Mouse (Mus musculus) intestine, embryonic 16.5 days (tissue): Measurements from ENCODE around the gene Ephx4. TPM values are rescaled to one million over a fixed set of nuclear protein-coding genes. Genes with fewer than 3 reads are reported as not detected.

ENCODE experiments used
- ATAC-seq: fragments of 200-750 bp; cut with Nextera tagmentation; 2 replicates; pipeline ENCODE4 v1.8.0; 2017; ENCODE audit warnings: moderate TSS enrichment, moderate library complexity
- H3K27ac ChIP-seq: fragments of 300-500 bp; sonication (generic); 2 replicates; pipeline ENCODE4 v1.5.1; 2014; ENCODE audit warnings: mild to moderate bottlenecking, low read length
- H3K27me3 ChIP-seq: fragments of 300-500 bp; sonication (generic); replicated peaks from 2 replicates; pipeline ENCODE4 v1.6.1; 2014; ENCODE audit warnings: low read length, control low read depth, mixed read lengths; ENCODE audit not compliant: control insufficient read depth, insufficient read depth
- H3K36me3 ChIP-seq: fragments of 300-500 bp; sonication (generic); 2 replicates; pipeline ENCODE4 v1.6.1; 2014; ENCODE audit warnings: low read length, control low read depth; ENCODE audit not compliant: control insufficient read depth, insufficient read depth
- H3K4me1 ChIP-seq: fragments of 300-500 bp; sonication (generic); 2 replicates; pipeline ENCODE4 v1.6.1; 2014; ENCODE audit warnings: low read length, control low read depth, mixed read lengths; ENCODE audit not compliant: control insufficient read depth, insufficient read depth
- H3K4me2 ChIP-seq: fragments of 300-500 bp; sonication (generic); 2 replicates; pipeline ENCODE4 v1.6.1; 2014; ENCODE audit warnings: low read depth, low read length, control low read depth
- H3K4me3 ChIP-seq: fragments of 300-500 bp; sonication (generic); 2 replicates; pipeline ENCODE4 v1.5.1; 2014; ENCODE audit warnings: mild to moderate bottlenecking, low read length
- H3K9ac ChIP-seq: fragments of 300-500 bp; sonication (generic); 2 replicates; pipeline ENCODE4 v1.6.1; 2014; ENCODE audit warnings: low read depth, low read length
- H3K9me3 ChIP-seq: fragments of 300-500 bp; sonication (generic); 2 replicates; pipeline ENCODE4 v1.6.1; 2016; ENCODE audit warnings: low read length, control low read depth; ENCODE audit not compliant: control insufficient read depth
- WGBS: fragments of 180-500 bp; shearing (Covaris S2); extraction: QIAGEN DNeasy Blood & Tissue Kit; methylation state at CpG from one replicate; pipeline ENCODE4 v1.1.7; 2014; 5-methylcytosine and 5-hydroxymethylcytosine counted together
- polyA plus RNA-seq: library from polyadenylated mRNA; unstranded; fragments of >200 nt; fragmentation: Nextera tagmentation; extraction: Ambion mirVana; gene quantifications from 2 replicates; pipeline ENCODE4 v1.2.1, GENCODE M21; 2015

The Ephx4 gene
- polyA plus RNA-seq, 1 experiment from 2014 or later = 0.50 TPM

DNA sequence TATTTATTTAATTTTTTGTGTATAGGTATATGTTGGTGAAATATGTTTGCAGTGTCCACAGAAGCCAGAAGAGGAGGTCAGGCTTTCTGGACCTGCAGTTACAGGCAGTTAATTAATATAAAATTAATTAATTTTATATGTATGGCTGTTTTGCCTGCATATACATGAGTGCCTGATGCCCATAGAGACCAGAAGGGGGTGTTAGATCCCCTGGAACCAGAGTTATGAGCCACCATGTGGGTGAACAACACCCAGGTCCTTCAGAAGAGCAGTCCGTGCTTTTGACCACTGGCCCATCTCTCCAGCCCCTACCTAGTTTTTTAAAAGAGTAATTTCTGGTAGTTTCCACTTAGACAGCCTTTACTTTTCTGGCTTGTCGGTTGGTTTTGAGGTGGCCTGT is 9.7 kb downstream of the Ephx4 start:
- WGBS = 82% methylated on average over 2 of the region's 2 CpGs
- H3K9me3 ChIP-seq = no peaks in the 10 kb centered on the region
- H3K27ac ChIP-seq = no peak overlapping the region
- H3K27me3 ChIP-seq = no peaks in the 10 kb centered on the region
- no peaks in the 10 kb centered on the region for H3K4me1 ChIP-seq
- no peak for ATAC-seq
- H3K4me3 ChIP-seq = no peak overlapping the region
- H3K36me3 ChIP-seq = no peaks in the 10 kb centered on the region
- H3K9ac ChIP-seq = no peak overlapping the region
- H3K4me2 ChIP-seq = no peak overlapping the region

- 78% methylated on average over 2 of the region's 2 CpGs for WGBS
- H3K4me1 ChIP-seq = no peaks in the 10 kb centered on the region
- no peak overlapping the region for H3K4me3 ChIP-seq
- ATAC-seq = no peak
- no peak overlapping the region for H3K9ac ChIP-seq
- no peaks in the 10 kb centered on the region for H3K9me3 ChIP-seq
- H3K4me2 ChIP-seq = no peak overlapping the region
- H3K27ac ChIP-seq = no peak overlapping the region
- no peaks in the 10 kb centered on the region for H3K27me3 ChIP-seq
- no peaks in the 10 kb centered on the region for H3K36me3 ChIP-seq
These were observed 12.6 kb downstream of the Ephx4 start for GRCm38 (mm10) chr5:107415098-107415497.

DNA sequence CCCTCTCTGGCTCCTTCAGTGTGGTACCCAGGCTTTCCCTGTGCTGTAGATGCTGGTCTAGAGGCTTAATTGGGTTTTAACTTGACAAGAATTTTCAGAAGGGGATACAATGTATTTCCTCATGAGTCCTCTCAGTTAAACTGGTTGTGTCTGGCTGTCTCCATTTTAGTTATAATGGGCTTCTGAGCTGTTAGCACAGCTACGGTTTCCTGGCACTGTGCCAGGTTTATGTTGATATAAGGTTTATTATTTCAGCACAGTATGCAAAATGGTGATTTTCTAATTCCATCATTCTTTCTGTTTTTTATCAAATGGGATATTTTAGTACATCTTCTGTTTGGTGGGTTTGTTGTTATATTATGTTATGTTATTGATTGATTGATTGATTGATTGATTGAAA is 19.1 kb downstream of the Ephx4 start:
- H3K4me3 ChIP-seq = no peak overlapping the region
- no peaks in the 10 kb centered on the region for H3K36me3 ChIP-seq
- WGBS = 9% methylated on average over 1 of the region's 1 CpGs
- no peaks in the 10 kb centered on the region for H3K4me1 ChIP-seq
- H3K27me3 ChIP-seq = no peaks in the 10 kb centered on the region
- H3K9ac ChIP-seq = no peak overlapping the region
- ATAC-seq = no peak
- no peaks in the 10 kb centered on the region for H3K9me3 ChIP-seq
- no peak overlapping the region for H3K4me2 ChIP-seq
- H3K27ac ChIP-seq = no peak overlapping the region

GRCm38 (mm10) chr5:107431249-107431648 is 28.7 kb downstream of the Ephx4 start, which contains the start of gene Lpcat2b:
TSS of gene Lpcat2b (plus strand) at chr5:107431549.
- WGBS = 72% methylated on average over 3 of the region's 3 CpGs
- H3K4me2 ChIP-seq = no peak within 1 kb of the TSS
- H3K9ac ChIP-seq = no peak within 1 kb of the TSS
- no peaks in the 10 kb centered on the region for H3K9me3 ChIP-seq
- no peaks in the 10 kb centered on the region for H3K27me3 ChIP-seq
- H3K4me3 ChIP-seq = no peak within 1 kb of the TSS
- H3K4me1 ChIP-seq = no peaks in the 10 kb centered on the region
- no peak for ATAC-seq
- H3K36me3 ChIP-seq = no peaks in the 10 kb centered on the region
- no peak within 1 kb of the TSS for H3K27ac ChIP-seq

- 86% methylated on average over 5 of the region's 5 CpGs for WGBS
These were observed 31.5 kb downstream of the Ephx4 start for GRCm38 (mm10) chr5:107434001-107434400.

DNA sequence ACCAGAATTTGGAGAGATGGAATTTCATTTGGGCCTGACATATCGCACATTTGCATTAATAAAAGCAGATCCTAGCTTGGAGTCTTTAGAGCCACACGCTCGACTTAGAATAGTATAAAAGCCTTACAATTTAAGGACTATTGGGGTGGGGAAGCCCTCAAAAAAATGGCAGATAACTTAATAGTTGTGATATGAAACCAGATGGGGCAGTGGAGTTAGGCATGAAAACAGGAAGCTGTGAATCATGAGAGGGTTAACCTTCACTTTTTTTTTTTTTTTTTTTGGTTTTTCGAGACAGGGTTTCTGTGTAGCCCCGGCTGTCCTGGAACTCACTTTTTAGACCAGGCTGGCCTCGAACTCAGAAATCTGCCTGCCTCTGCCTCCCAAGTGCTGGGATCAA is 33.6 kb downstream of the Ephx4 start:
- Histone ChIP-seq H3K9ac (no peak overlapping the region), H3K4me3 (no peak overlapping the region), H3K36me3 (no peaks in the 10 kb centered on the region), H3K9me3 (no peaks in the 10 kb centered on the region), H3K4me2 (no peak overlapping the region), H3K27ac (no peak overlapping the region), H3K4me1 (peaks cover 6% of the 10 kb centered on the region), H3K27me3 (no peaks in the 10 kb centered on the region)
- 93% methylated on average over 6 of the region's 6 CpGs for WGBS
- ATAC-seq = no peak

More at GRCm38 (mm10) chr5:107434001-107434400, 31.5 kb downstream of the Ephx4 start:
- no peak for ATAC-seq
- Histone ChIP-seq H3K4me3 (no peak overlapping the region), H3K4me1 (peaks cover 6% of the 10 kb centered on the region), H3K9me3 (no peaks in the 10 kb centered on the region), H3K27ac (no peak overlapping the region), H3K4me2 (no peak overlapping the region), H3K9ac (no peak overlapping the region), H3K36me3 (no peaks in the 10 kb centered on the region), H3K27me3 (no peaks in the 10 kb centered on the region)

DNA sequence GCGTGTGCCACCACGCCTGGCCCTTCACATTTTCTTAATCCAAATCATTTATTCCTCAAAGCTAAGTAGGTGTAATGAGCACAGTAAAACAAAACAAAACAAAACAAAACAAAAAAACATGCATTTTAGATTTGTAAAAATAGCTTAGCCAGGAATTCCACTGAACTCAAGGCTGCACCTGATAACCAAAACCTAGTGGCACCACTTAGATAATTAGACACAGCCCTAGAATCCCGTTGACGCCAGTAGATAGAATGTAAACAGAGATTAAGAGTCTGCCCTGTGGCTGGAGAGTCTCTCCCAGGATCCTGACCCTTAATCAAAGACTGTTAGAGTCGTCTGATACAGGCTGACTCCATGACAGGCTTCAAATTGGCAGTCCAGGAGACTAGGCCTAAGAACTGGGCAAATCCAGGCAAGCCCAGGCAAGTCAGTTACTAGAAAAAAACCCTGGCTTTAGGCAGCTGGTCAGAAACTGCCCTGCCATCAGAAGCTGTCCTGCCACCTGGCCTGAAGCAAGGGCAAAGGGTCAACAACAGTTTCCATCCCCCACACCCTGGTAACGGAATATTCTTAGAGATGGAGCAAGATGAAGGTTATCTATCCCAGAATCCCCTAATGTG is 34.2 kb downstream of the Ephx4 start:
- Histone ChIP-seq H3K4me1 (peaks cover 6% of the 10 kb centered on the region), H3K9ac (no peak overlapping the region), H3K4me3 (no peak overlapping the region), H3K4me2 (no peak overlapping the region), H3K36me3 (no peaks in the 10 kb centered on the region), H3K9me3 (no peaks in the 10 kb centered on the region), H3K27ac (no peak overlapping the region), H3K27me3 (no peaks in the 10 kb centered on the region)
- ATAC-seq = no peak
- WGBS = 71% methylated on average over 6 of the region's 6 CpGs

DNA sequence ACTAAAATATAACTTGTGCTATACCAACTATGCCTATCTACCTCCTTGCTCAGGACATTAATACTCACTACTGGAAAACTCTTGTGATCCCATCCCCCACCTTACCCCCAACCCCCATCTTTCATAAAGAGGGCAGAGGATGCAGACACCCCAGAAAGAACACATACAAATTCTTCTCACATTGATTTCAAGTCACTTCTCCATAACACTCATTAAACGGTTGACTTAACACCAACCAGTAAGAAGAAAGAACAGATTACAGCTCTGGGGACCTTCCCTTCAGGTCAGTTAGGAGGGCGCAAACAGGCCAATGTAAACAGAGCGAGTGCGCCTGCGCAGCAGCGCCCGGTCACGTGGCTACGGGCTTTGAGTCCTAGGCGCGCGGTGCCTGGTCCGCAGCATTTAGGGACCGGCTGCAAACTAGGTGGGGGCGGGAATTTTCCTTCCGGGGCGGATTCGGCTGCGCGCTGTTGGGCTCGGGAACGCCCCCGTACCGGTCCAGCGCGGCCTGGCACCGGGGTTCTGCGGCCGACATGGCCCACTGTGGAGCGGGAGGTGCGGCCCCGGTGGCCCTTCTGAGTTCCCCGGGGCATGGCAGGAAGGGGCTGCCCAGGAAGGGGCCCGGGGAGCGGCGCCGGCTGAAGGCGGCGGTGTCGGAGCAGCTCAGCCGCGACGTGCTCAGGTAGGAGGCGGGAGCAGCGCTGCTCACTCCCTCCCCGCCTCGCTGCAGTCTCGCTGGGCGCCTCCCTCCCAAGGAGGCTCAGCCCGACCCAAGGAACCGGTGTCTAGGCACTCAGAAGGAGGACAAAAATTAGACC is 35.1 kb downstream of the Ephx4 start, which contains the start of gene Btbd8:
TSS of gene Btbd8 (plus strand) at position 534 of the 818 bp plus-strand sequence.
- ATAC-seq = peak; percentile 99
- peak within 1 kb of the TSS; percentile 94 for H3K4me3 ChIP-seq
- H3K27ac ChIP-seq = peak within 1 kb of the TSS; percentile 89
- H3K9me3 ChIP-seq = no peaks in the 10 kb centered on the region
- under 1% methylated on average over 51 of the region's 51 CpGs for WGBS
- H3K27me3 ChIP-seq = no peaks in the 10 kb centered on the region
- H3K4me2 ChIP-seq = peak within 1 kb of the TSS; percentile 81
- H3K4me1 ChIP-seq = peaks cover 6% of the 10 kb centered on the region
- H3K9ac ChIP-seq = peak within 1 kb of the TSS; percentile 96
- H3K36me3 ChIP-seq = no peaks in the 10 kb centered on the region

DNA sequence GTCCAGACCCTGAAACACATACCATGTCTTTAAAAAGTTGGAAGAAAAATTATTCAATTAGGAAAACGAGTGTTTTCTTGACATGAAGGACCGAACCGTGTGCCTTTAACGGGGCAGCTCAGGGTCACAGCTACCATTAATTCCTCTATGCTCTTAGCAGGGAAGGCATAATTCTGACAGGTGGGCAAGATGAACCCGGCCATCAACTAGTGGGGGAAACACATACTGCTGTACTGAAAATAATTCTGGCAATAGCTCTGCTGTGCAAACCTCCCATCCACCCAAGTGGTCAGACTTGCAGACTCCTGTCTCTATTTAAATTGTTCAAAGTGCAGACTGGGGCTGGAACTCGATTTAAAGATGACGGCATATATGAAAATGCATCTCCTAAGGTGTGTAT is 35.8 kb downstream of the Ephx4 start:
- Histone ChIP-seq H3K4me3 (peak overlapping the region; percentile 94), H3K4me1 (peaks cover 6% of the 10 kb centered on the region), H3K9me3 (no peaks in the 10 kb centered on the region), H3K4me2 (peak overlapping the region; percentile 81), H3K36me3 (no peaks in the 10 kb centered on the region), H3K9ac (peak overlapping the region; percentile 96), H3K27me3 (no peaks in the 10 kb centered on the region), H3K27ac (peak overlapping the region; percentile 89; the same call in 1 of the 2 replicates)
- peak; percentile 41 for ATAC-seq
- 15% methylated on average over 7 of the region's 7 CpGs for WGBS
